Mouse (Mus musculus) myocyte (in vitro differentiated cells): ENCODE measurements at regions not wholly inside any gene's neighbourhood (a gene's known extent, or its start where the extent isn't known, plus 50 kb on each side); places are given as distances from the start of the nearest gene placed in this dataset.
A peak's percentile ranks its signal among the peaks of the same experiment; 100 is the strongest.

ENCODE experiments used
- H3K27me3 ChIP-seq: one replicate; pipeline ENCODE4 v1.6.1; 2011; ENCODE audit not compliant: control insufficient read depth, insufficient read depth, insufficient read length
- H3K36me3 ChIP-seq: one replicate; pipeline ENCODE4 v1.6.1; 2011; ENCODE audit not compliant: control insufficient read depth, insufficient read depth
- H3K4me2 ChIP-seq: one replicate; pipeline ENCODE4 v1.6.1; 2011; ENCODE audit warnings: low read depth, control low read depth
- H3K4me3 ChIP-seq: one replicate; pipeline ENCODE4 v1.5.1; 2011; ENCODE audit warnings: mild to moderate bottlenecking, control low read depth, moderate library complexity
- H3K79me2 ChIP-seq: one replicate; pipeline ENCODE4 v1.6.1; 2011; ENCODE audit not compliant: control insufficient read depth, insufficient read depth
- H3ac ChIP-seq: one replicate; pipeline ENCODE4 v1.6.1; 2011; ENCODE audit not compliant: control insufficient read depth, insufficient read length
- CEBPB ChIP-seq: IDR thresholded peaks from 2 replicates; pipeline ENCODE4 v1.6.1; 2011; ENCODE audit warnings: mild to moderate bottlenecking, moderate library complexity; ENCODE audit not compliant: poor library complexity, insufficient read depth, severe bottlenecking
- E2F4 ChIP-seq: IDR thresholded peaks from one replicate; pipeline ENCODE4 v1.6.1; 2011; ENCODE audit warnings: mild to moderate bottlenecking, control low read depth, moderate library complexity; ENCODE audit not compliant: insufficient read depth
- MYOD1 ChIP-seq, 3 experiments: IDR thresholded peaks; one replicate each; pipeline ENCODE4 v1.6.1; 2011; ENCODE audit warnings: control low read depth in 2 of 3, low read depth in 2 of 3, mild to moderate bottlenecking in 2 of 3, moderate library complexity in 1 of 3; ENCODE audit not compliant: insufficient read length in 2 of 3, control insufficient read depth in 1 of 3
- SRF ChIP-seq: IDR thresholded peaks from one replicate; pipeline ENCODE4 v1.6.1; 2011; ENCODE audit warnings: low read depth; ENCODE audit not compliant: control insufficient read depth, insufficient read length

- Histone ChIP-seq H3K36me3 (no peaks in the 10 kb centered on the region), H3K4me3 (no peak overlapping the region), H3K4me2 (peak overlapping the region; percentile 51), H3ac (no peak overlapping the region), H3K27me3 (no peaks in the 10 kb centered on the region), H3K79me2 (no peaks in the 10 kb centered on the region)
- TF ChIP-seq CEBPB (peak; percentile 73), SRF (no peak)
Observed at GRCm38 (mm10) chr16:80083035-80083434, 992.1 kb upstream of the Tmprss15 start.

- Histone ChIP-seq H3K27me3 (no peaks in the 10 kb centered on the region), H3K36me3 (no peaks in the 10 kb centered on the region), H3K4me2 (no peak overlapping the region), H3K4me3 (no peak overlapping the region), H3ac (no peak overlapping the region), H3K79me2 (no peaks in the 10 kb centered on the region)
- no peak for TF ChIP-seq E2F4
- TF ChIP-seq MYOD1 (IDR thresholded peaks at IDR 0.05; ENCODE audit: control insufficient read depth in 1 of 3, insufficient read length in 2 of 3, low read depth in 2 of 3): no peak
Observed at GRCm38 (mm10) chr16:80073675-80074074, 982.8 kb upstream of the Tmprss15 start.
